Mouse (Mus musculus) skeletal muscle tissue, adult 2 months (tissue): Measurements from ENCODE around the gene Mknk2.

ENCODE experiments used
- DNase-seq: peaks from one replicate; pipeline ENCODE4 v3.0.0-alpha.2; 2012; ENCODE audit warnings: low read depth, low spot score

Gene Mknk2

GRCm38 (mm10) chr10:80692249-80693165 is 14.6 kb upstream of the Mknk2 start:
- DNase-seq, result no peak

DNA sequence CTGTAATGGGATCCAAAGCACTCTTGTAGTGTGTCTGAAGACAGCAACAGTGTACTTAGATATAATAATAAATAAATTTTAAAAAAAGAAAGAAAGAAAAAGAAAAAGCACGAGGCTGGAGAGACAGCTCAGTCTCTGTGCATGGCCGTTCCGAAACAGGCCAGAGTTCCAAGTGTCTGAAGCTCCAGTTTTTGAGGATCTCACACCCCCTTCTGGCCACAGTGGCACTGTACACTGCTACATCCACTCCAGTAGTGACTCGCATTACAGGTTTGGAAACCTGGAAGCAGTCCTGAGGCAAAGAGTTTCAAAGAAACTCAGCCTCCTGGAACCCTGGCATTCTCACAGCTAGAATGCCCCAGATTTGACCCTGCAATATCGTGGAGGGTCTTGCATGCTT is 9.9 kb upstream of the Mknk2 start:
- peak; percentile 79 for DNase-seq

DNA sequence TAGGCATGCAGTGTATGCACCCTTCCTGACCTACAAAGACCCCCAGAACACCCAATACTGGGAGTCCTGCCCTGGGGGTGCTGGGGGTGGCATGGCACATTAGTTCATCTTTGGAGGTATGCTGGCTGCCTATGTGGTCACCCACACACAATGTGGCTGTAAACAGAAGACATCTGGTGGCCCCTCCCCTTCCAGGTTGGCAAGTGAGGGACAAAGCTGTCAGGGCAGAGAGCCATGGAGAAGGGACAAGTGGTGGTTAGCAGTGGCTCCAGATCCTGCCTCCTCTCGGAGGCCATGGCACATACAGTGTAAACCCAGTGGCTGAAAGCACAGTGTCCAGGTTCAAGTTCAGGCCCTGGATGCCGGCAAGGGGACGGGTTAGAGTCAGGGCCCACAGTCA is 8.7 kb upstream of the Mknk2 start:
- DNase-seq, result no peak

GRCm38 (mm10) chr10:80684984-80685383 is 7.1 kb upstream of the Mknk2 start:
- no peak for DNase-seq

DNA sequence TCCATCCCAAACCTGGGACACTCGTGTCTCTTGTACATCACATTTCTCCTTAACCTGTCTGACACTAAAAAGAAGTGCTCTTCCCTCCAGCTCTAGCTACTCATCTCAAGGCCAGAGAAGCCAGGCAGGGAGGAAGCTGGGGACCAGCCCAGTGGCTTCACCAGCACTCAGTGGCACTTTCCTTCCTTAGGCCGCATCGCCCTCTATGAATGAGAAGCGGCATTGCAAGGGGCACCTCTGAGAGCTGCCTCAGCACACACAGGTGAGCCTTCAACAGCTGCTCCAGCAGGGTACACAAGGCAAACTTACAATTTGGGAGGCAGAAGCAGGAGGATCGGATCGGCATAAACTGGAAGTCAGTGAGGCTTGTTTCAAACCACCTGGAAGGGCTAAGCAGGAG is 6.3 kb upstream of the Mknk2 start:
- no peak for DNase-seq

- DNase-seq, result no peak
Observed at GRCm38 (mm10) chr10:80683647-80684046, 5.7 kb upstream of the Mknk2 start.

- DNase-seq, result no peak
Observed at GRCm38 (mm10) chr10:80682003-80682402, 4.1 kb upstream of the Mknk2 start.

- DNase-seq, result no peak
Observed at GRCm38 (mm10) chr10:80680260-80680696, 2.4 kb upstream of the Mknk2 start.

- peak; percentile 80 for DNase-seq
Observed at GRCm38 (mm10) chr10:80679556-80680259, 1.8 kb upstream of the Mknk2 start.

DNA sequence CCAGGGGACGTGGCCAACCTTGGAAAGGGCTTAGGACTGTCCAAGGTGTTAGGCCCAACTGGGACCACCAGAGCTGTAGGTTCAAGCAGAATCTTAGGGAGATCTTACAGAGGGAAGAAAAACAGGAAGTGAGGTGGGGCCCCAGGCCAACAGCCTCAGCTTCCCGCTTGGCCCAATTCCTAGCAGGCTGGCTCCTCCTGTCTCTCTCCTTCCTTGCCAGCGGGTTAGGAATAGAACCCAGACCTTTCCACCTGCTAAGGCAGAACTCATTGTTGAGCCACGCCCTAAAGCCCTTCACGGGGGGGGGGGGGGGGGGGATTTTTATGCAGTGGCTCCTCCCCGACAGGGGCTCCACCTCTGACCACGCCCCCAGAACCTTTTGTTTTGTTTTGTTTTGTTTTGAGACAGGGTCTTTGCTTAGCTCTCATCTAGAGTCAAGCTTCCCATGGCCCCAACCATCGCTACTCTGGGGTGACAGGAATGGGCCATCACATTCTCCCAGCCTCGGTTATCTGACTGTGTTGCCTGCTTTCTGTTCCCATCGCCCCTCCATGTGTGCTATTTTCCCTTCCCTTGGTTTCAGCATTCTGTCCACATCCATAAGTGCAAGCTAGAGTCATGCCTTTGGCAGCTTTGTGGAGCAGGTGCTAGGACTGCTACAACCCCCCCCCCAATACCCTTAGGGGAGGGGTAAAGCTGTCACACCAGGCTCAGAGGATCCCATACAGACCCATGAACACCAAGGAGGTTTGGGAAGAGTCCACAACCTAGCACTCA is 877 bp upstream of the Mknk2 start:
- no peak for DNase-seq

- peak; percentile 73 for DNase-seq
Observed at GRCm38 (mm10) chr10:80677128-80677875, 610 bp downstream of the Mknk2 start.

DNA sequence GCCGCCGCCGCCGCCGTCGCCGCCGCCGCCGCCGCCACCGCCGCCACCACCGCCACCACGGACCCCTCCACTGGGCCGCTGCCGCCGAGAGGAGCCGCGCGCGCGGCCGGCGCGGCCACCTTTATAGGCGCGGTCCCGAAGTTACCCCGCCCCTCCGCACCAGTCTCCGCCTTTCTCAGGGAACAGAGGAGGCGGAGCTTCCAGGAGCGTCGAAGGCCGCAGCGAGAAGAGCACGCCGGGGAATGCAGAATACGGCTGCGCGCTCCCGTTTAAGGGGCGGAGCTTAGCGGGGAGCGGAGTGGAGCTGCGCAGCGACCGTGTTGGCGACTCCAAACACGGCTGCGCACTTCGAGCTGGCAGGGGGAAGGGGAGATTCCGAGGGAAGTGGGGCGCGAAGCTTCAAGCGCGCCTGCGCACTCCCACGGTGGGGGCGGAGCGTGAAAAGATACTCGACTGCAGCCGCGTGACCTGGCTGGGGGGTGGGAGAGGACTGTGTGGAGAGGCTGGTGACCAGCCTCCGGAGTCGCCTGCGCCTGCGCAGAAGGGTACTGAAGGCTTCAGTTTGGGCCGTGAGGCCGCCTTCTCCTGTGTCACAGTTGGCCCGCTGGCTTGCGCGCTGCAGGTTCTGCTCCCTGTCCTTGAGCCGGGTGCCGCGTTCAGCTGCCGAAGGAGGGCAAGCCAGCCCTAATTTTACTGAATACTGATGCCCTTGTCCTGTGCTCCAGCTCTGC is 1.5 kb downstream of the Mknk2 start:
- DNase-seq, result peak; percentile 100

GRCm38 (mm10) chr10:80675405-80676197 is 2.3 kb downstream of the Mknk2 start:
- no peak for DNase-seq

DNA sequence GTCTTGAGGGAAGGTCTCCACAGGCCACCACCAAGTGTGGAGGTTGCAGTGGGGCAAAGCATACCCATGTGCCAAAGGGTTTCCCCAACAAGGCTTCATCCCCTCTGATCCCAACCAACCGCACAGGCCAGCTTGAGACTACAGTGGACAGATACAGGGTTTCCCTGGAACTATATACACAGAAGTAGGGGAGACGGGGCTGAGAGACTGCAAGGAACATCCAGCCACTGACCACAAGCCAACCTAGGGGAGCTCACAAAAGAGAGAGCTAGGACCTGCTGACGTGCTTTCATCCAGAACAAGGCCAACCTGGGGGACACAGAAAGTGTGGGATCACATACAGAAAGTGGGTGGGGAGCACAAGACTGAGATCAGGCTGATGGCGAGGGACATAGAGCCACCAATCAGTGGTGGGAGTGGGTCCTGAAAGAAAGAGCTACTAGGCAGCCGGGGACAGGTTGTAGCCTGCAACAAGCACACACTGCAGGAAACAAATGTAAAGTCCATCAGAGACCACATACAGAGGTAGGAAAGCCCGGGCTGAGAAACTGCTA is 3.0 kb downstream of the Mknk2 start:
- no peak for DNase-seq

- DNase-seq, result peak; percentile 73
Observed at GRCm38 (mm10) chr10:80674161-80674711, 3.7 kb downstream of the Mknk2 start.

DNA sequence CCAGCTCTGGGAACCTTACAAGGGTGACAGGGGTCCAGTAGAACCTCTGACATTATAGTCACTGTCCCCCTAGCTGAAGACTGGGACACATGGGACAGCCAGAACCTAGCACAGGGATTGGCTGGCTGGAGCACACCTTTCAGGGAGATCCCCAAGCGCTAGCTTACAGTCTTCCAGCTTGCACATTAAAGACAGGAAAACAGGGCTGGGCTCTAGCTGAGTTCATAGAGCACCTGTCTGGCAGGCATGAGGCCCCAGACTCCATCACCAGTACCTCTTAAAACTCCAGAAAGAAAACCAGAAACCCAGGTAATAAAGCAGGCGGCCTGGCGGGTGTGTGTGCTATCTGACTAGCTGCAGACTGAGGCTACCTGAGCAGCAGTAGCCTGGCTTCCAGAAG is 4.2 kb downstream of the Mknk2 start:
- no peak for DNase-seq

GRCm38 (mm10) chr10:80671936-80672690 is 5.8 kb downstream of the Mknk2 start:
- peak; percentile 74 for DNase-seq

DNA sequence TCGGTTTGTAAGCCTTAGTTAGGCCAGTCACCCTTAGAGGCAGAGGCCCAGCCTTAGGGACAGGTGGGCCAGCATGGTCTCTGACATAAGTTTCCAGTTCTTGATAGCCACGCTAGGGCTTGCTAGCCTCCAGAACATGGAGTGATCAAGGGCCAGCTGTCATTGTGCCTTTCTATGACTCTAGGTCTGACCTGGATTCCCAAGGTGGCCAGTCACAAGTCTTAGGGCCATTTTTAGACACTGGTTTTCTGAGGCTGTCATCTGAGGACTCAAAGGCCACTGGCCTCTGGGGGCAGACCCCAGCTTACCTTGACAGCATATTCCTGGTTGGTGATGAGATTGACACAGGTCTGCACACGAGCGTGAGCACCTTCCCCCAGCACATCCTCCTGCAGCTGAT is 6.7 kb downstream of the Mknk2 start:
- peak; percentile 90 for DNase-seq
